Mouse (Mus musculus): ENCODE results near the gene Slc6a3. TPM values are rescaled to one million over a fixed set of nuclear protein-coding genes. Genes with fewer than 3 reads are reported as not detected.
A peak's percentile ranks its signal among the peaks of the same experiment; 100 is the strongest.

Gene Slc6a3
- polyA plus RNA-seq, 1 experiment from 2014 or later, result 0.14 TPM

DNA sequence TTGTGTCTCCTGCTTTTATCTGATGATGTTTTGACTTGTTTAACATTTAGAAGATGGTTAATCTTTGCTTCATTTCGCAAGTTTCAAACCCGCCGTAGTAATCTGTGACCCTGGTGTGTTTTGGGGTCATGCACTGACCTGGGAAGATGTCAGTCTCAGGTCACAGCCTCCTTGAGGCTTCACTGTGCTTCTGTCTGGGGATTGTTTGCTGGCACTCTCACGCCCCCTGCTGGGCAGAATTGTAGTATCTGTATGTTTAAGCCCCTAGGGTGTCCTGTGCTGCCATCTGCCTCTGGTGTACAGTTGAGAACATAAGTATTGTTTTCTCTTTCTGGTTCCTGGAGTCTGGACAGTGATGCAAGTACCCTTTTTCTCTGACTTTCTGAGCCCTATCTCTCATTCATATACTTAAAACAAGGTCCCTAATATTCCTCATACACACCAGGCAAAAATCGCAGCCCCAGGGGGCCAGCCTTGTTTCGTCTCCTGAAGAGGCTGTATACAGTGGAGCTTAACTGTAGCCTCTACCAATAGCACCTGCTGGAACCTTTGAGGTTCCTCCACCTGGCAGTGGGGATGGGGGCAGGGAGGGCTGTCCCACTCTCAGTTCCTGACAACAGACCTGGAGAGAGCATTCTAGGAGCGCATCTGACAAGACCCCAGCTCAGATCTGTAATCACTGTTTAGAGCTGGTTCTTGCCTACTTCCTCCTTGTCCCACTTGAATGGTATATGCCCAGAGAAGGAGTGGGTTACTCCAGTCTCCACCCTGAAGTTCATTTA is 30.7 kb upstream of the Slc6a3 start:
- Histone ChIP-seq H3K9ac (replicated peaks; ENCODE audit: low read length) (no peak overlapping the region), H3K4me2 (replicated peaks; ENCODE audit: low read depth, low read length) (no peak overlapping the region), H3K9me3 (ENCODE audit: low read length) (no peaks in the 10 kb centered on the region), H3K27me3 (ENCODE audit: insufficient read depth, low read length) (no peaks in the 10 kb centered on the region), H3K4me1 (ENCODE audit: insufficient read depth, low read length) (no peaks in the 10 kb centered on the region), H3K36me3 (ENCODE audit: insufficient read depth, low read length) (peaks cover 29% of the 10 kb centered on the region), H3K4me3 (ENCODE audit: low read length) (no peak overlapping the region), H3K27ac (ENCODE audit: low read length) (no peak overlapping the region)
- WGBS, result 62% methylated on average over 7 of the region's 7 CpGs
- ATAC-seq (ENCODE audit: low FRiP score, low TSS enrichment), result peak; percentile 75

DNA sequence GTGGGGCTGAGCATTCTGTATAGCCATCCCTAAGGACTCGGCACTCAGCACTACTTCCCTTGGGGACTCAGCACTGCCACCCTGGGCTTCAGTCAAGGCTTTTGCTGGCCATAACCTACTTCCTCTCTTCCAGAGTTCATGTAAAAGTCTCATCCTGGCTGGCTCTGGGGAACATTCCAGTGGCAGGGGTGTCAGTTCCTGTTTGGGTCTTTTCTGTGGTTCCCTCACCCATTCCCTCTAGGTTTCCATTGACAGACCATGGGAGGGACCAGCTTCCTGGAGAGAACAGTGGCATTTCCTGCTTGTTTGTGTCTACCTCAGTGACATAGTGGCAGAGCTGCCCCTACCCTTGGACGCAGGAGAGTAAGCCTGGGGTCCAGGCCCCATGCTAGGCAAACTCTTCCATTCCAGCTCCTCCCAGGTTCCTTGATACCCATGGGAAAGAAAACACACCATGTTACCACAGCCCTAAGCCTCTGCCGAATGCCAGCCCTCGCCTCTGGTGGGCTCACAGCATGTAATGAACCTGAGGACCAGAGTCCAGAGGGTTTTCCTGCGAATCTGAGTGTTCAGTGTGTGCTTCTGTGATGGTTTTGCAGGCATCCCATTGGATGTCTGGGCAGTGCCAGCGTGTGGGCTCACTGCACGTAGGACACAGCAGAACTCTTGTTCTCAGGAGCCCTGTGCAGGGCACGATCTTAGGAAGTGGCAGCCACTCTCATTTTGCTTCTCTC is 27.6 kb upstream of the Slc6a3 start:
- no peaks in the 10 kb centered on the region for H3K27me3 ChIP-seq (ENCODE audit: insufficient read depth, low read length)
- no peak for ATAC-seq (ENCODE audit: low FRiP score, low TSS enrichment)
- H3K27ac ChIP-seq (ENCODE audit: low read length), result no peak overlapping the region
- H3K4me3 ChIP-seq (ENCODE audit: low read length), result no peak overlapping the region
- H3K4me1 ChIP-seq (ENCODE audit: insufficient read depth, low read length), result no peaks in the 10 kb centered on the region
- 83% methylated on average over 8 of the region's 8 CpGs for WGBS
- no peaks in the 10 kb centered on the region for H3K9me3 ChIP-seq (ENCODE audit: low read length)
- no peak overlapping the region for H3K9ac ChIP-seq (replicated peaks; ENCODE audit: low read length)
- H3K36me3 ChIP-seq (ENCODE audit: insufficient read depth, low read length), result peaks cover 28% of the 10 kb centered on the region
- H3K4me2 ChIP-seq (replicated peaks; ENCODE audit: low read depth, low read length), result no peak overlapping the region

DNA sequence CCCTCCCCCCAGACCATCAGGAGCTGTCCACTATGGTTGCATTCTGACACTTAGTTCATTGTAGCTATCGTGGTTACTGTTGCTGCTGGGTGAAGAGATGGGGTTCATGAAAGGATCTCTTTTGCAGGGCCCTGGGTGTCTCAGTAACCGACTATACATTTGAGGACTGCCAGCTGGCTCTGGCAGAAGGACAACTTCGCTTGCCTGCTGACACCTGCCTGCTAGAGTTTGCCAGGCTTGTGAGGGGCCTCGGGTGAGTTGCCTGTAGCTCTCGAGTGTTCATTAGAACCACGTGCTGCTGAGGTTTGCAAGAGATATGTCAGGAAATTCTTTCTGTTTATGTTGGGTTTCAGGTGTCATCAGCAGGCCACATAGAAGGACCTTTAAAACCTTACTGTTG is 26.7 kb upstream of the Slc6a3 start:
- 74% methylated on average over 6 of the region's 6 CpGs for WGBS
- Histone ChIP-seq H3K4me1 (ENCODE audit: insufficient read depth, low read length) (no peaks in the 10 kb centered on the region), H3K4me3 (ENCODE audit: low read length) (no peak overlapping the region), H3K9me3 (ENCODE audit: low read length) (no peaks in the 10 kb centered on the region), H3K4me2 (replicated peaks; ENCODE audit: low read depth, low read length) (no peak overlapping the region), H3K9ac (replicated peaks; ENCODE audit: low read length) (no peak overlapping the region), H3K27me3 (ENCODE audit: insufficient read depth, low read length) (no peaks in the 10 kb centered on the region), H3K27ac (ENCODE audit: low read length) (no peak overlapping the region), H3K36me3 (ENCODE audit: insufficient read depth, low read length) (peaks cover 37% of the 10 kb centered on the region)
- no peak for ATAC-seq (ENCODE audit: low FRiP score, low TSS enrichment)

DNA sequence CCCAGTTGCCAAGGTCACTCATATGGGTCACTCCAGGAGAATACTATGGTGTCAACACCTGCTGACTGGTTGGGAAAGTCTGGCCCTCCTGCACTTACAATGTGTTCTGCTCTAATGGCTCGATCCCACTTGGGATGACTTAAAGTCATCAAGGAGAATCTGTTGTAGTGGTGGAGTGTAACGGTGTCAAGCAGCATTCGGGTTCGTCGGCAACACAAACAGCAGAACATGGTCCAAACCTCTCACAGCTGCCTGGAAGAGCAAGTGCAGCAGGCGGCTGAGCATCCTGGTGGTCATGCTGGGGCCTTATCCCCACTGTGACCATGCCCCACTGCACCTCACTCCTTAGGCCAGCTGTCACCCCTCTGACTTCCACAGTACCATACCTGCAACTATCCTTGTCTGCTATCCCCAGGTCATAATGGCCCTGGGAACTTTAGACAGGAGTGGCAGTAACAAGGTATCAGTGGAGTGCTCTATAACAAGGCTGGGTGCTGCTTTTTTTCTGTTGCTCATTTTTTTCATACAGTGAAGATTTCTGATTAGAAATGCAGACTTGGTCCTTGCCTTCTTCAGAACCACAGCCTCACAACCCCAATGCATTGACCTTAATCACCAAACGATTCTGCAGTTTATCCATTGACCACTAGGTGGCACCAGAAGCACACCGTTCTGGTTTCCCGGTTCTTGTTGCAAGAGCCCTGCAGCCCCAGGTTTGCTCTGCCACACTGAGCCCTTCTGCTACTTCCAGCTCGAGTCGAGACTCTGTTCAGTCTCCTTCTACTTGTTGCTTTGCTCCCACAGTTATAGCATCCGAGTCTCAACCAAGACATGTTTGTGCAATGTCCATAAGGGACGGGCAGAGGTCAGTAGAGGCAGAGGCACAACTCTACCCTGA is 23.5 kb upstream of the Slc6a3 start:
- peak; percentile 62; the same call in 1 of the 2 replicates for ATAC-seq (ENCODE audit: low FRiP score, low TSS enrichment)
- Histone ChIP-seq H3K4me2 (replicated peaks; ENCODE audit: low read depth, low read length) (no peak overlapping the region), H3K27me3 (ENCODE audit: insufficient read depth, low read length) (no peaks in the 10 kb centered on the region), H3K36me3 (ENCODE audit: insufficient read depth, low read length) (peaks cover 49% of the 10 kb centered on the region), H3K4me1 (ENCODE audit: insufficient read depth, low read length) (no peaks in the 10 kb centered on the region), H3K27ac (ENCODE audit: low read length) (no peak overlapping the region), H3K4me3 (ENCODE audit: low read length) (no peak overlapping the region), H3K9ac (replicated peaks; ENCODE audit: low read length) (no peak overlapping the region), H3K9me3 (ENCODE audit: low read length) (no peaks in the 10 kb centered on the region)
- 56% methylated on average over 13 of the region's 13 CpGs for WGBS

DNA sequence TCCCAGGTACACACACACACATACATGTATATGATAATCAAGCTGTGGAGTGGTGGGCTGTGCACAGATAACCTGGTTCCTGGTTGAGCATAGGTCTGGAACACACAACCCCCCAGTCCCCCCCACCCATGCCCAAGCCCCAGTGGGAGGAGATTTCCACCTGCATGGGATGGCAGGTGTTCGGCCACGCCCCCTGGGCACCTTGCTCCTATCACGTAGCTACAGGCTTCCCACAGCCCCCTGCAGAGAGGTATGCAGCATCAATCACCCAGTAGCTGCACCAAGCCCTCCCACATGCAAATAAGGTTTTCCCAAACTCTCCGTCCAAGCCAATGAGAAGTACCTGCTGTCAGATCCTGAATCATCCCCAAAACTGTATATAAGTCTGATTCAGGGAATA is 19.7 kb upstream of the Slc6a3 start:
- Histone ChIP-seq H3K27ac (ENCODE audit: low read length) (no peak overlapping the region), H3K4me3 (ENCODE audit: low read length) (no peak overlapping the region), H3K9ac (replicated peaks; ENCODE audit: low read length) (no peak overlapping the region), H3K4me2 (replicated peaks; ENCODE audit: low read depth, low read length) (no peak overlapping the region), H3K27me3 (ENCODE audit: insufficient read depth, low read length) (no peaks in the 10 kb centered on the region), H3K4me1 (ENCODE audit: insufficient read depth, low read length) (no peaks in the 10 kb centered on the region), H3K9me3 (ENCODE audit: low read length) (no peaks in the 10 kb centered on the region), H3K36me3 (ENCODE audit: insufficient read depth, low read length) (peaks cover 30% of the 10 kb centered on the region)
- no peak for ATAC-seq (ENCODE audit: low FRiP score, low TSS enrichment)
- WGBS, result 58% methylated on average over 4 of the region's 4 CpGs

DNA sequence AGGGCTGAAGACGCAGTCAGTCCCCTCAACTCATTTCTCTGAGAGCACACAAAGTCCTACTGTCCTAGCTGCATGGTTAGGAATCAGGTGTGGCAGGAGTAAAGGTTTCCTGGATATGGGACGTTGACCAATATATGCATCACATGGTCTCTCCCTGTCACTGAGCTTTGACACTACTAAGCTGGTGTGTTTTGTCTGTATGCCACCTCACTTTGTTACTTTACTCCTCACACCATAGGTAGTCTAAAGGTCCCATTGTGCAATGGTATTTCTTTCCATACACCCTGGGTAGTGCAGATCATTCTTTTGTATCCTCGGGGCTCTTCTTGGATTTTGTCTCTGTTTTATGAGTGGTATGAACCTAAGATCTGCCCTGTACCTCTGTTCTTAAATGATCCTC is 2.8 kb upstream of the Slc6a3 start:
- Histone ChIP-seq H3K36me3 (ENCODE audit: insufficient read depth, low read length) (no peaks in the 10 kb centered on the region), H3K27me3 (ENCODE audit: insufficient read depth, low read length) (peaks cover 49% of the 10 kb centered on the region), H3K27ac (ENCODE audit: low read length) (no peak overlapping the region), H3K4me3 (ENCODE audit: low read length) (no peak overlapping the region), H3K4me1 (ENCODE audit: insufficient read depth, low read length) (no peaks in the 10 kb centered on the region), H3K9ac (replicated peaks; ENCODE audit: low read length) (no peak overlapping the region), H3K9me3 (ENCODE audit: low read length) (peaks cover 4% of the 10 kb centered on the region; the same call in 1 of the 2 replicates), H3K4me2 (replicated peaks; ENCODE audit: low read depth, low read length) (no peak overlapping the region)
- WGBS, result 85% methylated on average over 3 of the region's 3 CpGs
- ATAC-seq (ENCODE audit: low FRiP score, low TSS enrichment), result no peak

DNA sequence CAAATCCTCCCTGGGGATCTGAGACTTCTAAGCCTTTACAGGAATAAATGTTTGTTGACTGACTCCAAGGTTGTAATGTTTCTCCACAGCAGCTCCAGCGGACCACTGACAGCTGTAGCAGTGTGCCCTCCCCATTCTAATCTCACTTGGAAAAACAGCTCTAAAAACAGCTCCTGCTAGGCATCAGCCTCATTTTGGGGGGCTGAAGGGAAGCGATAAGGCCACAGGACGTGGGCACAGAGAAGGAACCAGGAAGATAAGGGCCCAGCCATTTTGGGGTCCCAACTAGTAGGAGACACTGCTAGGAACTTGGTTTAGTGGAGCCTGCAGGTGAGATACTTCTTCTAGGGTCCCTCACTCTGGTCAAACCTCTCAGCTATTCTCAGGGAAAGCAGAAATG is 1.3 kb upstream of the Slc6a3 start:
- no peak overlapping the region for H3K4me2 ChIP-seq (replicated peaks; ENCODE audit: low read depth, low read length)
- no peaks in the 10 kb centered on the region for H3K36me3 ChIP-seq (ENCODE audit: insufficient read depth, low read length)
- no peaks in the 10 kb centered on the region for H3K4me1 ChIP-seq (ENCODE audit: insufficient read depth, low read length)
- no peak overlapping the region for H3K27ac ChIP-seq (ENCODE audit: low read length)
- no peak overlapping the region for H3K4me3 ChIP-seq (ENCODE audit: low read length)
- H3K27me3 ChIP-seq (ENCODE audit: insufficient read depth, low read length), result peaks cover 50% of the 10 kb centered on the region
- H3K9me3 ChIP-seq (ENCODE audit: low read length), result peaks cover 4% of the 10 kb centered on the region; the same call in 1 of the 2 replicates
- ATAC-seq (ENCODE audit: low FRiP score, low TSS enrichment), result no peak
- H3K9ac ChIP-seq (replicated peaks; ENCODE audit: low read length), result no peak overlapping the region
- WGBS, result 53% methylated on average over 3 of the region's 3 CpGs

DNA sequence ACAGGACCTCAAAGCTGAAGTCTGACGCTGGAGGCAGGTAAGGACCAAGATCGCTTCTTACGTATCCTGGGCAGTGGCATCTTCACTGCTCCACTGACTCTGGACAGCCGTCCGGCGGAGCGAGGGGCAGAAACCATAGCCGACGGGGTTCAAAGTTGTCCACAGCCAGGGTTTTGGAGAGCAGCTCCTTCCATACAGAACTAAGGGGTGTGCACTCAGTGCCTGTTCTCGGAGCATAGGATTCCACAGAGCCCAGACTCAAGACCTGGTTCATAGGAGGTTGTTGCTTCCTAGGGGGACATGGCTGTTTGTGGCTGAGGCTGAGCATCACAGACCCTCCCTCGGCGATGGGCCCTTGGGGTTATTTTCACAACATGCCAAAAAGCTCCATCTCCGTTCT is 277 bp downstream of the Slc6a3 start:
- peak; percentile 24; the same call in 1 of the 2 replicates for ATAC-seq (ENCODE audit: low FRiP score, low TSS enrichment)
- Histone ChIP-seq H3K27me3 (ENCODE audit: insufficient read depth, low read length) (peaks cover 45% of the 10 kb centered on the region), H3K9ac (replicated peaks; ENCODE audit: low read length) (peak overlapping the region; percentile 20; the same call in 1 of the 2 replicates), H3K27ac (ENCODE audit: low read length) (no peak overlapping the region), H3K36me3 (ENCODE audit: insufficient read depth, low read length) (no peaks in the 10 kb centered on the region), H3K4me1 (ENCODE audit: insufficient read depth, low read length) (no peaks in the 10 kb centered on the region), H3K4me3 (ENCODE audit: low read length) (peak overlapping the region; percentile 42), H3K9me3 (ENCODE audit: low read length) (no peaks in the 10 kb centered on the region), H3K4me2 (replicated peaks; ENCODE audit: low read depth, low read length) (peak overlapping the region; percentile 64)
- WGBS, result 17% methylated on average over 13 of the region's 13 CpGs

DNA sequence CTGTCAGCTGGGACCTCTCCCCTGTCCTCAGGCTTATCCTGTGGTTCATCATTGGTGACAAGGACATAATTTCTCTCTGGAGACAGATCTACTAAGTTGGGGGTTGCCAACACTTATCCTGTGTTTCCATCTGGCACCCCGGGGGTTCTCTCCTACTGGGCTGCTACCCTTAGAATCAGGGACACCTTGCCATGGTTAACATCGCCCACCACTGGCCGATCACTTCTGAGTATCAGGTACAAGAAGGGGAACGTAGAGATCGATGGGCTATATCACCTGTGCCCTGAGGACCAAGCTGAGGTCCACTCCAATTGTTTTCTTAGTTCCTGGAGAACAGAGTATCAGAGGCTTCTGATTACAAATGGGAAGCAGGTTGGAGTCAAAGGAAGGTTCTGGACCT is 27.7 kb downstream of the Slc6a3 start:
- no peak overlapping the region for H3K9ac ChIP-seq (replicated peaks; ENCODE audit: low read length)
- H3K36me3 ChIP-seq (ENCODE audit: insufficient read depth, low read length), result no peaks in the 10 kb centered on the region
- no peak overlapping the region for H3K27ac ChIP-seq (ENCODE audit: low read length)
- no peaks in the 10 kb centered on the region for H3K4me1 ChIP-seq (ENCODE audit: insufficient read depth, low read length)
- no peaks in the 10 kb centered on the region for H3K9me3 ChIP-seq (ENCODE audit: low read length)
- no peak overlapping the region for H3K4me3 ChIP-seq (ENCODE audit: low read length)
- 86% methylated on average over 5 of the region's 5 CpGs for WGBS
- H3K4me2 ChIP-seq (replicated peaks; ENCODE audit: low read depth, low read length), result no peak overlapping the region
- ATAC-seq (ENCODE audit: low FRiP score, low TSS enrichment), result no peak
- no peaks in the 10 kb centered on the region for H3K27me3 ChIP-seq (ENCODE audit: insufficient read depth, low read length)

Measured in kidney, embryonic 16.5 days (tissue).